Mouse (Mus musculus): Measurements from ENCODE around the gene Phkg2. TPM values are rescaled to one million over a fixed set of nuclear protein-coding genes. Genes with fewer than 3 reads are reported as not detected.
"Not testable (repeated sequence)": the region's sequence is repeated elsewhere in the genome, so short reads cannot be mapped to it uniquely, and the experiment has no call there.

The Phkg2 gene
- total RNA-seq, 4 experiments from 2014 or later = 50.0 to 65.5 (median 55.9) TPM

DNA sequence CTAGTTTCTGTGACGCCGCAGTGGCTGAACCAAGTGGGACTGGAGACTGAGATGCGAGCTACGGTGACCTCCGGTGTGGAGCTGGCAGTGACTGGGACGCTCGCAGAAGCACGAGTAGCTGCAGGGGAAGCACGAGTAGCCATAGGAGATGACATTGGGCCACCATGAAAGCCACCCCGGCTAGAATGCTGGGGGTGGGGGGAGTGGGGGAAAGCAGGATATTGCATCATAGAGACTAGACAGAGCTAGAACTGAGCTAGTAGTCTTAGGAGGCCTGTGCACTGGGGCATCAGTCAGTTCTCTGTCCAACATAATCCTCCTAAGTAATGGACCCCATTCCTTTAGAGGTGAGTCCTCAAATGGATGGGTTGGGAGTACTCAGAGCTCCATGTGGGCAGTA lies 31.1 kb downstream of the Phkg2 start:
- no peak for DNase-seq

DNA sequence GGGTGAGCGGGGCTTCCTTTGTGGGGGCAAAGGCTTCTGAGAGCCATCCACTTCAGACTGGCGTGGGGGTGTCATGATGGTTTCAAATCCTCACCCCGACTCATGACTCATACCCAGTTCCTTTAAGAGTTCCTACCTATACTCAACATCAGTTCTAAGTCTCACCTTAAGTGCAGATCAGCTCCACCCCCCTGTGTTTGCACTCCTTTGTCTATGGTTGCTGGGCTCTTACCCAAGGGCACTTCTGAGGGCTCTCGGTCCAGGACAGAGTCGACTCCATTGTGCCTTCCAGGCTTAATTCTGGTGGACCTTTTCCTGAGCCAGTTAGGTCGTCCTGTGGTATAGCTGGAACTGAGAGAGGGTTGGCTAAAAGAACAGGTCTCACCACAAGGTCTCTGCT lies 34.0 kb downstream of the Phkg2 start:
- no peak for DNase-seq

DNA sequence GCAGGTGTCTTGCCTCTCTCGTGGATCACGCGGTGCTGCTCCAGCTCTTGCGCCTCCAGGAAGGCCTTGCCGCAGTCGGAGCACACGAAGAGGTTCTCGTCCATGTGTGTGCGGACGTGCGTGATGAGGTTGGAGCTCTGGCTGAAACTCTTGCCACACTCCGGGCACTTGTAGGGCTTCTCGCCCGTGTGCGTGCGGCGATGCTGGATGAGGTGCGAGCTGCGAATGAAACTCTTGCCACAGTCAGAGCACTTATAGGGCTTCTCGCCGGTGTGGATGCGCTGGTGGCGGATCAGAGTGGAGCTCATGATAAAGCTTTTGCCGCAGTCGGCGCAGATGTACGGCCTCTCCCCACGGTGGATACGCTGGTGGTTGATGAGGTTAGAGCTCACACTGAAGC lies 37.9 kb downstream of the Phkg2 start:
- DNase-seq = no peak

DNA sequence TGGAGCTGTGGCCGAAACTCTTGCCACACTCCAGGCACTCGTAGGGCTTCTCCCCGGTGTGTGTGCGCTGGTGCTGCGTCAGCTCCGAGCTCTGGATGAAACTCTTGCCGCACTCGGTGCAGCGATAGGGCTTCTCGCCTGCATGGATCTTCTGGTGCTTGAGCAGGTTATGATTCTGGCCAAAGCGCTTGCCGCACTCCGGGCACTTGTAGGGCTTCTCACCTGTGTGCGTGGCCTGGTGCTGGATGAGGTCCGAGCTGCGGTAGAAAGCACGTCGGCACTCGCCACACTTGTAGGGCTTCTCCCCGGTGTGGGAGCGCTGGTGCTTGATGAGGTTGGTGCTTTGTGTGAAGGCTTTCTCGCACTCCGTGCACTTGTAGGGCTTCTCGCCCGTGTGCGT lies 38.4 kb downstream of the Phkg2 start:
- no peak for DNase-seq

DNA sequence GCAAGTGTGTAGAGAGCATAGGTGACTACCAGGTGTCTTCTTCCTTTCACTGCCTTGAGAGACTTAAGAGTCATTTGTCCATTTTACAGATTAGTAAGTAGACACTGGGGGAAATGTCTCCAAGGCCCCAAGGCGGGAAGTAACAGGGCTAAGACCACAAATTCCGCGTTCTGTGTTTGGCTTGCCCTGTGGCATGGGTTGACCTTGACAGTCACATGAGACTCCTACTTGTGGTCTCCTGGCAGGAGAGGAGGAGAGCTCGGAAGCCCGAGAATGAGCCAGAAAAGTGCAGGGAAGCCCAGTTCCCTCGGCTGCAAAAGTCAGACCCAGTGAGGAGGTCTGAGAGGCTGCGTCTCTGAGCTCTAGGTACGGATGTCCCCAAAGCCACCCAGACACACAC lies 40.4 kb downstream of the Phkg2 start:
- no peak for DNase-seq

DNA sequence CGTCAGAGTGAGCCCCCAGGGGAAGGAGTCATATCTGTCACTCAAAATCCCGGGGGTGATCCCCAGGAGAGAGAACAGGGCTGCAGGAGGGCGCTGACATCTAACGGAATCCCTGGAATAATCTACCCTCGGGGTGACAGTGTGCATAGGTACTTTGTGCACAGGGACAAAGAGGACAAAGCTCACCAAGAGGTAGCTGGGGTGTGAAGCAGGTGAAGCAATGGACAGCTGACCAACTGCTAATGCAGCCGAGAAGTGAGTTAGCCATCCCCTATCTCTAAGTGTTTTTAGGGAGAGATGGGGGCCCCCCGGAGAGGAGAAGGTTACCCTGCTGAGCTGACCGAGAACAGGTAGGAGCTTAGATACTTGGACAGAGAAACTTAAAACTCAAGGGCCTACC lies 41.0 kb downstream of the Phkg2 start:
- DNase-seq = no peak

DNA sequence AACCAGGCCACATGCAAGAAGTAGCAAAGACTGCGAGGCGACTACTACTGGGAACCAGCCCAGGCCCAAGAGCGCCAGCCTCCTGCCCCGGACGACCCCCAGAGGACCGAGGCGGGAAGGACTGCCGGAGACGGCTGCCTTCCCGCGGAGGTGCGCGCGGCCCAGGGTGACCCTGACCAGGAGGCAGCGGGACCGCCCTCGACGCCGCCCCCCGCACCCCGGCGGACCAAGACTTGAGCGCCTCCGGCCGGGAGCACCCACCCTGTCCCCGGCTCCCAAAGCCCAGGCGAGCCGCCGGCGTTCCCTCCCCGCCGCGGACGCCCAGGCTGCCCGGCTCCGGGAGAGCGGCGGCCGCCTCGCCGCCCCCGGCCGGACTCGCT lies 41.4 kb downstream of the Phkg2 start:
- DNase-seq = no peak

DNA sequence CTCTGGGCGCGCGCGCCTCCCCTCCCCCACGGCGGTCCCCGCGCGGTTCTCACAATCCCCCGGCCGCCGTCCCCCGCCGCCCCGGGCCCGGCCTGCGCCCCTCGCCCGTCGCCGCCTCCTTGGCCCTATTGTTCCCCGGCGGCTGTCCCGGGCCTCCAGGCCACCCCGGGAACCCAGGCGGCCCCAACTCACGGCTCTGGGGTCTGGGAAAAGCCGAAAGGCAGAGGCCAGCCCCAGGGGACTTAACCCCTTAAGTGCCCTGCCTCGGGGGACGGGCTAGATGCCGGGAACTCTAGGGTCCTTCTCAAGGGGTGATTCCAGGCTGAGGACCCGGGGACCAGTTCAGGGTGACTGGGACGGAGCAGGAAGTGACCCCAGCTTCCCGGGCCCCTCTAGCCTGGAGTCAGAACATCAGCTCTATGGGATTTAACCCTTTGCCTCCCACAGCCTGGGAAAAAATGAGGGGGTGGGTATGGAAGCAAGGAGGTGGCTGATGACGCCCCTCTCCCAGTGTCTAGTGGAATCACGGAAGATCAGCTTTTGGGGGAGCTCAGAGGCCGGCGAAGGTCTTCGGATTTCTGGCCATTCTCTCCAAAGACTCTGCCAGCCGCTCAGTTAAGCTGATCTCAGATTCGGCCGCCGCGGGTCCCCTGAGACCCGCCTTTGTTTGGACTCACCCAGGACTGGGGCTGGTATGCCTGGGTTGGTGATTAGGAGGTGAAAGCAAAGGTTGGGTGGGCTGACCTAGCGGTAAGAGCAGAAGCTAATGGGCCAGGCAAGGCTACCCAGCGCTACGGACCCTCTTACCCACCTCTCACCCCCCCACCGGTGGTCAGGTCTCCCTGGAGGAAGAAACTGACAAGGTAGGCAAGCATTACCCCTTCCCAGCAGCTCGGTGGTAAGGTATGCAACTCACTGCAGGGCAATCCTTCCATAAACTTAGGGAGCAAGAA lies 42.0 kb downstream of the Phkg2 start, which contains the start of gene Zfp629:
Zfp629 (minus strand) TSS at position 907 of the 953 bp plus-strand sequence.
- DNase-seq = peak; percentile 65

DNA sequence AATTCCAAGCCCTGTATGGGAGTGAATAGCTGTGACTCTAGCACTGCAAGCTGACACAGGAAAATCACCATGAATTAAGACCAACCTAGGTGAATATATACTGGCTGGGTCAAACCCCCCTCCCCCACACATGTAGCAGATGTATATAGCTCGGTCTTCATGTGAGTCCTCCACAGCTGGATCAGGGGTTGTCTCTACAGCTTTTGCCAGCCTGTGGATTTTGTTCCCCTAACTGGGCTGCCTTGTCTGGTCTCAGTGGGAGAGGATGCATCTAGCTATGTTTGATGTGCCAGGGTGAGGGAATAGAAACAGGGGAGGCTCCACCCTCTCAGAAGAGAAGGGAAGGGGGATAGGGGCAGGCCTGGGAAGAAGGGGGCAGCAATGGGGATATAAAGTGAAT lies 43.2 kb downstream of the Phkg2 start:
- DNase-seq = no peak

DNA sequence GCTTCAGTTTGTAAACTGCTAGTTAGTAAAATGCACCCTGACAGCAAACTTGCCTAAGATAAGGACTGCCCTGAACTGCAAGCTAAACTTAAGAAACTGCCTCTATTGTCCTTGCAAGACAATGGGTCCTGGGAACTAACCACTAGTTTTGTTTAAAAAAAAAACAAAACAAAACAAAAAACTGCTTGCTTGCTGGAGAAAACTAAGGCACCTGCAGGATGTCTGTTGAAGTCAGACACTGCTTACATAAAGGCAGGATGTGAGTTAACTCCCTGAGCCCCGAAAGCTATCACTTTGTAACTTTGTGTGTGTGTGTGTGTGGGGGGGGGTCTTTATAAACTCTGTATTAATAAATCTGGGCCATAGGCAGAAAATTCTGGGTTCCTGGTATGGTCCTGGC lies 43.7 kb downstream of the Phkg2 start:
- DNase-seq = no peak

DNA sequence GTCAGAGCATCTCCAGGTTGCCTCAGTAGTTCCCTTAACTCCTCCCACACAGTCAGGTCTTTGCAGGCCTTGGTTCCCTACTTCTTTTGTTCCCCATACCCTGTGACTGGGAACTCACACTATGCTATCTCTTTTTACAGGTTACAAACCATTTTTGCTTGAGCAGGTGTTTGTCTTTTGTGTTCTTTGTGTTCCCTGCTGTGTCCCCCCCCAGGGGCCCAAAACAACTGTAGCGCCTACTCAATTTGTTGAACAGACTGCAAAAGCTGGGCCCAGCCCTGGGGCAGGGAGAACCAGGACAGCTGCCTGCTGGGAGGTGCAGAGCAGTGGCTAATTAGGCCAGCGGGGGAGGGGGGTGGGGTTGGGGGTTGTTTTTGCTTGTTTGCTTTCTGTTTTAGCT lies 44.8 kb downstream of the Phkg2 start:
- DNase-seq = no peak

DNA sequence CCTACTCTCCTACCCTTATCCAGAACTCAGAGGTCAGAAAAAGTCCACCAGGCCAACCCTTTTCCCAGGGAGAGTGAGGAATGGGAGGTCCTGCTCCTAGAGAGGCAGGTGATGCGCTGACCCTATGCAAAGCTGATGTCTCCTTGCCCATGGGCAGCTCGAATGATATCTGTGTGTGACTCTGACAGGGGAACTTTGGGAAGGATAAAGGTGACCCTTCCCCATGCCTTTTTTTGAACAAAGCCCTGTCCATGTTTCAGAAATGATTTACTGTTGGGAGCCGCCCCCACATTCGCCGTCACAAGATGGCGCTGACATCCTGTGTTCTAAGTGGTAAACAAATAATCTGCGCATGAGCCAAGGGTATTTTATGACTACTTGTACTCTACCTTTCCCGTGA lies 45.3 kb downstream of the Phkg2 start:
- DNase-seq = not testable (repeated sequence)

DNA sequence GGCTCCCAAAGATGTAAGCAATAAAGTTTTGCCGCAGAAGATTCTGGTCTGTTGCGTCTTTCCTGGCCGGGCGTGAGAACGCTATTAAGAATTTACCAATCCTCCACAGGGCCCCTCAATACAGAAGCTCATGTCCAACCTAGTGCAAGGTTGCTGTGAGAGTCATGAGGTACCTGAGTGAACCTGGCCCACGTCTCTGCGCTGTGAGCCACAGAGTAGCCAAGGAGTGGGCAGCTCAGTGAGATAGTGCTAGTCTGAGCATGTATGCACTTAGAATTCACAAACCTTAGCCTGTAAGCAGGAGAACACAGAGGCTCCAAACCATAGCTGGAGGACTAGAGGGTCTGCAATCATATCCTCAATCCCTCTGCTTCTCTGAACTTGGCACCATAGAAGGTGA lies 52.9 kb downstream of the Phkg2 start:
- no peak for DNase-seq

DNA sequence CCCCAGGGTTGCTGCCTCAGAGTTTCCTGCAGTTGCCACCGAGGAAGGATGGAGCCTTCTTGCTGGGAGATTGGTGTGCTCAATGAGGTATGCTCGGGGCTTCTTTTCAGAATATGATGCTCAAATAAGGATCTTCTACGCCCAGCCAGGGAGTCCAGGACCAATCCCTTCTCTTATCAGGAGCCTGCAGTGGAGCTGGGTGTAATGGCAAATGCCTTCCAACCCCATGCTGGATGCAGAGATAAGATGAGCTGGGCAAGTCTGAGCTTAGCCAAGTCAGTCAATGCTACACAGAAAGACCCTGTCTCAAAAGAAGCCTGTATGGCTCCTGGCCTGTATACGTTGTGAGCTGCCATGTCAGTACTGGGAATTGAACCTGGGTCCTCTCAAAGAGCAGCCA lies 53.3 kb downstream of the Phkg2 start:
- DNase-seq = no peak

DNA sequence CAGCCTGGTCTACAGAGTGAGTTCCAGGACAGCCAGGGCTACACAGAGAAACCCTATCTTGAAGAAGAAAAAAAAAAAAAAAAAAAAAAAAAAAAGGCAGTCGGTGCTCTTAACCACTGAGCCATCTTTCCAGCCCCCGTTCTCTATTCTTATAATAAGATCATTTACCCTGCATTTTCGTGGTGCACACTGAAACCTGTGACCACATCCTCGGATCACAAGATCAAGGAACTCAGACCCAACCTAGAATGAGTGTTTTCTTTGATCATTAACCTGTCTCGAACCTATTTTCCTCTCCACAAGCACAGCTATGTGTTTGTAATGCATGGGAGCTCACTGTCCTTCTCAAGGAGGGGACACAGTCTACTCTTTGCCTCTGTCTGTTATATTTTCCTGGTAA lies 55.5 kb downstream of the Phkg2 start:
- no peak for DNase-seq

DNA sequence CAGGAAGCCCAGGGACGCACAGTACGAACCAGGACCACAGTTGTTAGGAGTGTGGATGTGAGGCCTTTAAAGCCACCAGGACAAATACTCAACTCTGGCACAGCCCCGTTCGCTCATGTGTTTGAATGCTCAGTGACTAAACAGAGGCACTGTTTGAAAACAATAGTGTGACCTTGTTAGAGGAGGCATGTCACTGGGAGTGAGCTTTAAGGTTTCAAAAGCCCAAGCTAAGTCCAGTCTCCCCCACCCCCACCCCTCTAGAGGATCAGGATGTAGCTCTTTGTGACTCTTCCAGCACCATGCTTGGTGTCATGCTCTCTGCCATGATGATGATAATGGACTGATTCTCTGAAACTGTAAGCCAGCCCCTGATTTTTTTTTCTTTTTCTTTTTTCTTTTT lies 58.3 kb downstream of the Phkg2 start:
- DNase-seq = no peak

Other genes starting within 250 kb of the Phkg2 start
- 10 to 100 TPM; 25.9 to 29.4 (median 28.0) TPM for gene Zfp768, start 227.8 kb upstream of the Phkg2 start, total RNA-seq (2022)
- 10 to 100 TPM; 11.1 to 14.4 (median 12.5) TPM for gene Zfp747, start 197.3 kb upstream of the Phkg2 start, total RNA-seq (2022)
- 1 to 10 TPM; 4.5 to 6.6 (median 5.9) TPM for gene 9130019O22Rik, start 186.2 kb upstream of the Phkg2 start, total RNA-seq (2022)
- 10 to 100 TPM; 10.3 to 12.7 (median 11.4) TPM for gene E430018J23Rik, start 179.7 kb upstream of the Phkg2 start, total RNA-seq (2022)
- gene Zfp764, start 166.5 kb upstream of the Phkg2 start, total RNA-seq (2022) = 10 to 100 TPM in 1 of 4 experiments, 1 to 10 TPM in 3; 6.8 to 10.0 (median 8.3) TPM
- 10 to 100 TPM; 15.5 to 22.0 (median 19.5) TPM for gene Zfp688, start 151.3 kb upstream of the Phkg2 start, total RNA-seq (2022)
- 1 to 10 TPM; 3.8 to 6.7 (median 4.5) TPM for gene Zfp689, start 124.2 kb upstream of the Phkg2 start, total RNA-seq (2022)
- gene Prr14, start 113.7 kb upstream of the Phkg2 start, total RNA-seq (2022) = 10 to 100 TPM; 49.1 to 65.5 (median 58.2) TPM
- gene Fbrs, start 94.1 kb upstream of the Phkg2 start, total RNA-seq (2022) = 10 to 100 TPM; 64.6 to 98.2 (median 75.6) TPM
- gene Srcap, start 61.4 kb upstream of the Phkg2 start, total RNA-seq (2022) = 100 to 1,000 TPM; 103 to 156 (median 120) TPM
- gene Gm42715, start 53.8 kb upstream of the Phkg2 start, total RNA-seq (2022) = 10 to 100 TPM; 21.9 to 28.0 (median 26.2) TPM
- gene Tmem265, start 11.9 kb upstream of the Phkg2 start, total RNA-seq (2022) = not detected
- gene Ccdc189, start 15.3 kb downstream of the Phkg2 start, total RNA-seq (2022) = 10 to 100 TPM in 2 of 4 experiments, 1 to 10 TPM in 2; 8.8 to 13.0 (median 10.5) TPM
- gene Rnf40, start 15.4 kb downstream of the Phkg2 start, total RNA-seq (2022) = 10 to 100 TPM; 50.1 to 81.9 (median 70.9) TPM
- gene Zfp629, start 42.5 kb downstream of the Phkg2 start, total RNA-seq (2022) = 10 to 100 TPM; 16.5 to 28.8 (median 23.3) TPM
- gene Bcl7c, start 135.6 kb downstream of the Phkg2 start, total RNA-seq (2022) = 100 to 1,000 TPM in 2 of 4 experiments, 10 to 100 TPM in 2; 75.9 to 120 (median 98.1) TPM
- 1 to 10 TPM; 2.2 to 4.5 (median 2.7) TPM for gene Ctf1, start 139.4 kb downstream of the Phkg2 start, total RNA-seq (2022)
- not detected for gene Ctf2, start 158.8 kb downstream of the Phkg2 start, total RNA-seq (2022)
- gene Fbxl19, start 171.2 kb downstream of the Phkg2 start, total RNA-seq (2022) = 10 to 100 TPM; 13.5 to 18.6 (median 16.5) TPM
- gene Orai3, start 196.5 kb downstream of the Phkg2 start, total RNA-seq (2022) = 10 to 100 TPM; 30.1 to 37.2 (median 35.0) TPM
- gene Setd1a, start 203.3 kb downstream of the Phkg2 start, total RNA-seq (2022) = 10 to 100 TPM; 39.6 to 54.6 (median 45.7) TPM
- gene Gm49388, start 212.3 kb downstream of the Phkg2 start, total RNA-seq (2022) = 1 to 10 TPM; 4.2 to 8.9 (median 5.8) TPM
- 10 to 100 TPM; 33.8 to 44.9 (median 41.5) TPM for gene Hsd3b7, start 227.3 kb downstream of the Phkg2 start, total RNA-seq (2022)

Measured in adrenal gland, adult 8-10 months (tissue).